Mouse (Mus musculus) olfactory bulb, adult 2 months (tissue): ENCODE data around the gene Cacna1c.

Experiments used
- CTCF ChIP-seq: fragments of 200-500 bp; IDR thresholded peaks from 2 replicates; pipeline ENCODE4 v1.5.1; 2012; ENCODE audit warnings: low read depth, mild to moderate bottlenecking, low read length, moderate library complexity; ENCODE audit not compliant: insufficient read depth
- POLR2A ChIP-seq: fragments of 200-500 bp; IDR thresholded peaks from 2 replicates; pipeline ENCODE4 v1.6.1; 2012; ENCODE audit warnings: mild to moderate bottlenecking, low read depth, low read length, moderate library complexity; ENCODE audit not compliant: insufficient read depth

DNA sequence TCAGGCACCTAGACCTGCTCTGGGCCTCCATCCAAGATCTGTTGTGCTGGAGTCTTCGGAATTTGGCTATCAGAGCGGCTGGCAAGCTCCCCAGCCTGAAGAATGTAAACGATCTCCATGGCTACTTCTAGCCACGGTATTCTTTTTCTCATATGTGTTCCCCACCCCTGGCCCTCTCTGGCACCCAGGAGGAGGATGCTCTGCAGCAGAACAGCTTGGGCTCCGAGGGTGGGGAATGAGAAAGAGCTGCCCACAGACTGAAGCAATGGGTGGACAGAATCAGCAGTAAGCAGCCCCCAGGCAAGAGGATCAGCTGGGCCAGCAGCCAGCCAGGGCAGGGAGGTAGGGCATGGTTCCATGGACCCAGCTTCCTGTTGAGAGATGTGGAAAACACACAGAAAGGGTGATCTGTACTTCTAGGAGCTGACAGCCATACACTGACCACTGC lies 404.3 kb downstream of the Cacna1c start:
- TF ChIP-seq POLR2A (no peak), CTCF (no peak)
